Mouse (Mus musculus) embryonic facial prominence, embryonic 14.5 days (tissue): ENCODE measurements around the gene Ephx3. TPM values are rescaled to one million over a fixed set of nuclear protein-coding genes. Genes with fewer than 3 reads are reported as not detected.

Source experiments
- ATAC-seq: fragments of 200-750 bp; cut with Nextera tagmentation; 2 replicates; pipeline ENCODE4 v1.8.0; 2017; ENCODE audit warnings: low read depth, moderate number of reproducible peaks, moderate TSS enrichment
- DNase-seq: peaks from one replicate; pipeline ENCODE4 v3.0.0-alpha.2; 2015; ENCODE audit warnings: low spot score
- H3K27ac ChIP-seq: fragments of 300-500 bp; sonication (generic); replicated peaks from 2 replicates; pipeline ENCODE4 v1.5.1; 2014; ENCODE audit warnings: low read depth, mild to moderate bottlenecking, low read length, moderate library complexity
- H3K27me3 ChIP-seq: fragments of 300-500 bp; sonication (generic); replicated peaks from 2 replicates; pipeline ENCODE4 v1.6.1; 2014; ENCODE audit warnings: low read length; ENCODE audit not compliant: control insufficient read depth, insufficient read depth
- H3K36me3 ChIP-seq: fragments of 300-500 bp; sonication (generic); 2 replicates; pipeline ENCODE4 v1.6.1; 2014; ENCODE audit warnings: low read length, mixed read lengths; ENCODE audit not compliant: control insufficient read depth, insufficient read depth
- H3K4me1 ChIP-seq: fragments of 300-500 bp; sonication (generic); 2 replicates; pipeline ENCODE4 v1.6.1; 2014; ENCODE audit warnings: antibody characterized with exemption, low read length; ENCODE audit not compliant: control insufficient read depth, insufficient read depth
- H3K4me2 ChIP-seq: fragments of 300-500 bp; sonication (generic); 2 replicates; pipeline ENCODE4 v1.6.1; 2014; ENCODE audit warnings: low read depth, mild to moderate bottlenecking, low read length, moderate library complexity, mixed read lengths
- H3K4me3 ChIP-seq: fragments of 300-500 bp; sonication (generic); 2 replicates; pipeline ENCODE4 v1.5.1; 2014; ENCODE audit warnings: low read depth, mild to moderate bottlenecking, low read length
- H3K9ac ChIP-seq: fragments of 300-500 bp; sonication (generic); 2 replicates; pipeline ENCODE4 v1.6.1; 2014; ENCODE audit warnings: low read depth, mild to moderate bottlenecking, low read length, moderate library complexity, mixed read lengths
- H3K9me3 ChIP-seq: fragments of 300-500 bp; sonication (generic); 2 replicates; pipeline ENCODE4 v1.6.1; 2016; ENCODE audit warnings: low read length; ENCODE audit not compliant: control insufficient read depth
- WGBS: fragments of 180-500 bp; shearing (Covaris S2); extraction: QIAGEN DNeasy Blood & Tissue Kit; methylation state at CpG from one replicate; pipeline ENCODE4 v1.1.7; 2014; 5-methylcytosine and 5-hydroxymethylcytosine counted together
- polyA plus RNA-seq: library from polyadenylated mRNA; unstranded; fragments of >200 nt; fragmentation: Nextera tagmentation; extraction: Ambion mirVana; gene quantifications from 2 replicates; pipeline ENCODE4 v1.2.1, GENCODE M21; 2014

The Ephx3 gene
- polyA plus RNA-seq, 1 experiment from 2014 or later = 2.6 TPM

DNA sequence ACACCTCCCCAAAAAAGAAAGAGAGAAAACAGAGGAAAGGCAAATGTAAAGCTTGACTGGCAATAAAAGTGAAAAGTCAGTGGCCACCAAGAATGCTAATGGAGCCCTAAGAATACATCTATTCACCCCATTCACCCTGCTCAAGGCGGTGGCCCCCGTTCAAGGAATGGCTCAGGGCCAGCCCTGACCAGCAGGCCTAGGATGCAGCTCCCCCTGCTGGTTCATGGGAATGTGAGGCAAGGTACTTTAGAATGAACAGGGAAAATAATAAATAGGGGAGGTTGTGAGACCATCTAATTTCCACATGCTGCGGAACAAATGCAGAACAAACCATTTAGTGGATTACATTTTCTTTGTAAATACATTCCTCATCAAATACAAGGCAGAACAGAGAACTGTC is 20.4 kb upstream of the Ephx3 start:
- Histone ChIP-seq H3K9ac (no peak overlapping the region), H3K4me1 (peaks cover 21% of the 10 kb centered on the region), H3K9me3 (no peaks in the 10 kb centered on the region), H3K27ac (peak overlapping the region; percentile 56), H3K36me3 (peaks cover 93% of the 10 kb centered on the region), H3K4me2 (no peak overlapping the region), H3K27me3 (no peaks in the 10 kb centered on the region), H3K4me3 (no peak overlapping the region)
- DNase-seq (peak; percentile 64), ATAC-seq (no peak)
- 38% methylated on average over 3 of the region's 3 CpGs for WGBS

- ATAC-seq = no peak
Measured at GRCm38 (mm10) chr17:32209144-32209543, 19.8 kb upstream of the Ephx3 start.

GRCm38 (mm10) chr17:32207586-32208245 is 18.4 kb upstream of the Ephx3 start:
- Histone ChIP-seq H3K4me2 (no peak overlapping the region), H3K9me3 (no peaks in the 10 kb centered on the region), H3K36me3 (peaks cover 93% of the 10 kb centered on the region), H3K27me3 (no peaks in the 10 kb centered on the region), H3K4me3 (no peak overlapping the region), H3K9ac (0 out of 2 replicates have a peak overlapping the region, but pooled peaks have one; percentile 4), H3K27ac (peak overlapping the region; percentile 56), H3K4me1 (peaks cover 21% of the 10 kb centered on the region)
- ATAC-seq (peak; percentile 28; the same call in 1 of the 2 replicates), DNase-seq (peak; percentile 62)
- 35% methylated on average over 5 of the region's 5 CpGs for WGBS

More at GRCm38 (mm10) chr17:32209144-32209543, 19.8 kb upstream of the Ephx3 start:
- no peak overlapping the region for H3K4me3 ChIP-seq
- H3K4me1 ChIP-seq = peaks cover 21% of the 10 kb centered on the region
- H3K27ac ChIP-seq = peak overlapping the region; percentile 56
- H3K4me2 ChIP-seq = no peak overlapping the region
- H3K9me3 ChIP-seq = no peaks in the 10 kb centered on the region
- peak; percentile 89 for DNase-seq
- WGBS = 37% methylated on average over 6 of the region's 6 CpGs
- no peaks in the 10 kb centered on the region for H3K27me3 ChIP-seq
- peaks cover 93% of the 10 kb centered on the region for H3K36me3 ChIP-seq
- no peak overlapping the region for H3K9ac ChIP-seq

DNA sequence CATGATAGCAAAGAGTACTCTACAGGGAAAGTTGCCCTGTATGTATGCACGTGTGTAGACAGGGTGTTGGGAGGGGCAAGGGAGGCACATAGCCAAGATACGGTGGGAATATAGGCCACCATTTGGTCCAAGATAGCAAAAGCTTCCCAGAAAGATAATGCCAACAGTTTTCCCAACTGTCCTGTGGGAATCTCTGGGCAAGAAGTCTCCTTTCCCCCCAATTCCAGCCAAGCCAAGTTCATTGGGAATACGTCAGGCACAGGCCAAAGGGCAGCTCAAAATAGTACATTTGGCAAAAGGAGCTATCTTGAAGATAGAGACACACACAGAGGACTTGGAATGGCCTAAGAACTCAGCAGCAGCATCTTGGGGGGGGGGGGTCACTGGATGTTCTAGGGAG is 16.0 kb upstream of the Ephx3 start:
- no peak for ATAC-seq
- H3K4me3 ChIP-seq = no peak overlapping the region
- no peak overlapping the region for H3K4me2 ChIP-seq
- no peak overlapping the region for H3K9ac ChIP-seq
- H3K27me3 ChIP-seq = no peaks in the 10 kb centered on the region
- no peaks in the 10 kb centered on the region for H3K9me3 ChIP-seq
- no peak for DNase-seq
- H3K36me3 ChIP-seq = peaks cover 96% of the 10 kb centered on the region
- peaks cover 21% of the 10 kb centered on the region for H3K4me1 ChIP-seq
- WGBS = 86% methylated on average over 3 of the region's 3 CpGs
- no peak overlapping the region for H3K27ac ChIP-seq

GRCm38 (mm10) chr17:32202972-32203371 is 13.6 kb upstream of the Ephx3 start:
- peaks cover 6% of the 10 kb centered on the region for H3K4me1 ChIP-seq
- no peak overlapping the region for H3K4me2 ChIP-seq
- no peaks in the 10 kb centered on the region for H3K27me3 ChIP-seq
- peaks cover 97% of the 10 kb centered on the region for H3K36me3 ChIP-seq
- H3K27ac ChIP-seq = no peak overlapping the region
- no peak overlapping the region for H3K9ac ChIP-seq
- no peak overlapping the region for H3K4me3 ChIP-seq
- DNase-seq (no peak), ATAC-seq (no peak)
- H3K9me3 ChIP-seq = no peaks in the 10 kb centered on the region
- 77% methylated on average over 3 of the region's 3 CpGs for WGBS

GRCm38 (mm10) chr17:32201086-32201485 is 11.7 kb upstream of the Ephx3 start:
- Histone ChIP-seq H3K27ac (no peak overlapping the region), H3K9me3 (no peaks in the 10 kb centered on the region), H3K27me3 (no peaks in the 10 kb centered on the region), H3K4me3 (no peak overlapping the region), H3K9ac (no peak overlapping the region), H3K4me1 (no peaks in the 10 kb centered on the region), H3K4me2 (no peak overlapping the region), H3K36me3 (peaks cover 97% of the 10 kb centered on the region)
- no peak for ATAC-seq
- 81% methylated on average over 5 of the region's 5 CpGs for WGBS
- no peak for DNase-seq

GRCm38 (mm10) chr17:32199796-32200195 is 10.4 kb upstream of the Ephx3 start:
- ATAC-seq (no peak), DNase-seq (no peak)
- no peak overlapping the region for H3K27ac ChIP-seq
- no peak overlapping the region for H3K4me2 ChIP-seq
- 85% methylated on average over 2 of the region's 2 CpGs for WGBS
- H3K4me3 ChIP-seq = no peak overlapping the region
- no peaks in the 10 kb centered on the region for H3K9me3 ChIP-seq
- no peaks in the 10 kb centered on the region for H3K27me3 ChIP-seq
- H3K4me1 ChIP-seq = no peaks in the 10 kb centered on the region
- no peak overlapping the region for H3K9ac ChIP-seq
- H3K36me3 ChIP-seq = peaks cover 96% of the 10 kb centered on the region

- Histone ChIP-seq H3K9ac (no peak overlapping the region), H3K4me2 (no peak overlapping the region), H3K36me3 (peaks cover 70% of the 10 kb centered on the region), H3K4me3 (no peak overlapping the region), H3K9me3 (no peaks in the 10 kb centered on the region), H3K27ac (no peak overlapping the region), H3K4me1 (no peaks in the 10 kb centered on the region), H3K27me3 (no peaks in the 10 kb centered on the region)
- ATAC-seq (no peak), DNase-seq (no peak)
- WGBS = 85% methylated on average over 12 of the region's 14 CpGs
Measured at GRCm38 (mm10) chr17:32197156-32197555, 7.8 kb upstream of the Ephx3 start.

GRCm38 (mm10) chr17:32195725-32196124 is 6.4 kb upstream of the Ephx3 start:
- 85% methylated on average over 5 of the region's 5 CpGs for WGBS
- no peaks in the 10 kb centered on the region for H3K9me3 ChIP-seq
- no peak for ATAC-seq
- H3K4me1 ChIP-seq = no peaks in the 10 kb centered on the region
- no peak for DNase-seq
- H3K27ac ChIP-seq = no peak overlapping the region
- H3K27me3 ChIP-seq = no peaks in the 10 kb centered on the region
- H3K36me3 ChIP-seq = peaks cover 56% of the 10 kb centered on the region
- H3K4me2 ChIP-seq = no peak overlapping the region
- H3K9ac ChIP-seq = no peak overlapping the region
- no peak overlapping the region for H3K4me3 ChIP-seq
